Mouse (Mus musculus) erythroblast, adult 5-6 weeks (primary cell): ENCODE measurements around the gene Asb2. TPM values are rescaled to one million over a fixed set of nuclear protein-coding genes. Genes with fewer than 3 reads are reported as not detected.

Experiments
- ATAC-seq: replicated peaks from 2 replicates; pipeline ENCODE4 v1.8.0; 2016; ENCODE audit warnings: moderate number of reproducible peaks, mild to moderate bottlenecking, moderate TSS enrichment, inconsistent platforms; ENCODE audit not compliant: poor library complexity, low FRiP score, severe bottlenecking
- total RNA-seq, 2 experiments: library from RNA; stranded (forward) in 1 of 2; stranded (reverse) in 1 of 2; fragments of 150-400 nt in 1 of 2; fragments of 200-764, 138-1000 nt in 1 of 2; gene quantifications; 2 replicates each; pipeline versions ENCODE4 v1.2.3 to v1.2.4; 2015 to 2017; ENCODE audit warnings: low replicate concordance in 2 of 2

The Asb2 gene
- total RNA-seq (2015; ENCODE audit: low replicate concordance) (0.63 TPM in 1 of 2 replicates, not detected in the other), total RNA-seq (2017; ENCODE audit: low replicate concordance) (0.09 and 0.28 TPM in 2 replicates)

DNA sequence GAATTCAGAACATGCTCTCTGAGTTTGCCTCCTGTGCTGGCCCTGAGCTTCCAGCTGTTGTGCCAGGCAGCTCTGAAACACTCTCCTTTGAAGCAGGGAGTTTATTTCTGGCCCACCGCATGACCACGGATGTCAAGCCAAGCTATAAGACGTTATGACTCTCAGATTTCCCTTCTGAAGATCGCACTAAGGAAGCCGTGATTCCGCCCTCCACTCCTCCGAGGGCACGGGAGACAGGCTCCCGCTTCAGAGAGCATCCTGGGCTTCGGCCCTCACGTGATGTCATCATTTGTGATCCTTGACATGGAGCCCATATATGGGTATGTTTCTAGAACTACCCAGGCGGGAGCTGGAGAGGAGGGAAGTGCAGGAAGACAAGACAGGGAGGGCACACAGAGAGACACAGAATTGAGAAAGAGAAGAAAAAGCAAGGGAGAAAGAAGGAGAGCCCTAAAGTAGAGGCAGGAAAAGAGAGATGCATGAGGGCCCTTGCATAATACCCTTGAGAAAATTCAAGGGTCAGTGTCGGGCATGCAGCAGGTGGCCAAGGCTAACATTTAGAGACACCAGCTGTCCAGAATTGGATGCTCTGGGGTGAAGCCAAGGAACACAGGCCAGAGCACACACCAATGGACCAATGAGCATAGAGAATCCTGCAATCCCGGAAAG is at the start of gene Asb2:
TSS of gene Asb2 (minus strand) at position 256 of the 669 bp plus-strand sequence.
- no peak for ATAC-seq

DNA sequence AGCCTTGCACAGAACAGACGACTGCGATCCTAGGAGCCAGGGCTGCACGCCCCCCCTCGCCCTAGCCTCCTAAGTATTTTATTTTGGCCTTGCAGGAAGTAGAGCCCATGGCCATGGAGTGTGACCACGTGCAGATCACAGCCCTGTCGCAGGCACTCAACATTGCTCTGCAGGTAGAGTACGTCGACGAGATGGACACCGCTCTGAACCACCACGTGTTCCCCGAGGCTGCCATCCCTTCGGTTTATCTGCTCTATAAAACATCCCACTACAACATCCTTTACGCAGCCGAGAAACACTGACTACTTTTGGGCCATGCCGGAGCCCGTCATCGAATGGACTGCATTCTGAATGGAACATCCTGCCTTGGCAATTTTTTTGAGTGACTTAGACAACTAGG is 48.3 kb upstream of the Asb2 start:
- no peak for ATAC-seq

DNA sequence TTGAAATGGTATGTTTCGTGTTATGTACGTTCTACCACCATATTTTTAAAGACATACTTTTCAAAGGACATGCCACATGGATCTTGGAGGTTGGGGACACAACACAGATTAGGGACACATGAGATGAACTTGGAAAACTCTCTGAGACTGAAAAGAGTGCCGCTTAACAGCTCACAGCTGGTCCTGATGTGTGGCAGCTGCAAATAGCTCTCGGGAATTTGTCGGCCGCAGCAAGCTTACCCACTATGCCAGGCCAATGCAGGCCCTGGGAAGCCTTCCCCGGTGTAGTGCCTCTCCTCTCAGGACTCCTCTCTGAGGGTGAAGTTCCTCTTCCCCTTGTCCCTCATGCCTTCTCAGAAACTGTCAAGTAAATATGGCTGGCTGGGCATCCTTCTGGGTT is 41.0 kb upstream of the Asb2 start:
- ATAC-seq = no peak

DNA sequence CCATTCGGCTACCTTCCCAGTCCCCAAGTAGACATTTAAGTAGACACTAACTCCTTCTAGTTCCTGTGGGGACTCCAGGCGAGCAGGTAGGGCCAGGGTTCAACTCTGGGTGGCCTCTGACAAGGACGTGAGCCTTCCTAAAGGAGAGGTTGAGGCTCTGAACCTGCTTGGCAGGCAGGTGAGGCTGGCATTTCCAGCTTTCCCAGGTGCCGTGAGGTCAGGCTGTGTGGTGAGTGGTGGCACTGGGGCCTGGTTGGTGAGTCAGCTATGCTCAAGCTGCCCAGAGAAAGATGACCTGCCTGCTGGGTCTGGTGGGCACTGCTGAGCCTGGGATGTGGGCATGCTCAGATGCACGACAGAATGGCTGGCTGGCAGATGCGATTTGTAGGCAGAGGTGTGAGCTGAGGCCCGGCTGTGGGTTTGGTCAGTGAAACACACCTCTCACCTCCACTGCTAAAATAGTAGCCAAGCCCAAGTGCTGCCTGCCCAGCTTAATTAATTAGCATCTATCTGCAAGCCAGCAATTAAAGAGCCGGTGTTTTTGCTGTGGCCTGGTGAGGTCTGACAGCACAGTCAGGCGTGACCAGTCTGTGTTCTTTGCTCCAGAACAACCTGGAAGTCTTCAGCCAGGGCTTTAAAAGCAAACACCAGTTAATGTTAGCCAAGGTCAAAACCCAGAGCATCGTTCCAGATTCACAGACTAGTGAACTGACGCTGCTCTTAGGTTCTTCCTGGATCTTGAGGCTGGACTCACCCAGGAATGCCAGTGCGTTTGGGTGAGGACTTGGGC is 39.9 kb upstream of the Asb2 start:
- no peak for ATAC-seq

DNA sequence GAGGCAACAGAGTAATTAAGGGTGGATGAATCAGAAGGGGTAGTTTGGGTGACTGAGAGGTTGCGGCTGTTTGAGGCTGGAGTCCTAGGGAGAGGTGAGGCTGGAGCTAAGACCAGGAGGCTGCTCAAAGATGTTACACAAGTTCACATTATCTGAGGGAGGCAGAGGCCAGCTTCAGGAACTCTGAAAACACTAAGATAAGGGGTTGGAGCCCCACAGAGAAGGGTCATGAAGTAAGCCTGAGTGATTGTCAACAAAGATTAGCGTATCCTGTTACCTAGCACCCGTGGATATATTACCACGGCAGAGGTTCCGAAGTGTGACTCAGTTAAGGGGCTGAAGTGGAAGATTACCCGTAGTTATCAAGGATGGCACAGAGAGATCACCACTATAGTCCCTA is 37.7 kb upstream of the Asb2 start:
- ATAC-seq = peak; percentile 77

DNA sequence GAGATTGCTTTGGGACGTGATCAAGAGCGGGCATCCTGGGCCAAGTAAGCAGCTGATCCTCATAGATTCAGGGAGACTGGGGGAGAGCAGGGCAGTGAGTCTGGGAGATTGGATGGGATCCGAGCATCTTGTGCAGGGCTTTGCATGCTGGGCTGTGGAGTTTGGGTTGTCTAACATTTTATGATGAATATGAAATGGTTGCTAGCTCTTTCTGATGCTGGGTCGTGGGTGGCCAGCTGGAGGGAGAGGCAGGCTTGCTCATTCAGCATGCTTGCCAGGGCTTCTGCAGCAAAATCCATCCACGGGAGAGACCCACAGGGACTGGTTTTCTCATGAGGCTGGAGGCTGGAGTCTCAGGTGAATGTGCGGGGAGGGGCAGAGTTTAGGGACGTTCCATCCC is 35.3 kb upstream of the Asb2 start:
- ATAC-seq = no peak

DNA sequence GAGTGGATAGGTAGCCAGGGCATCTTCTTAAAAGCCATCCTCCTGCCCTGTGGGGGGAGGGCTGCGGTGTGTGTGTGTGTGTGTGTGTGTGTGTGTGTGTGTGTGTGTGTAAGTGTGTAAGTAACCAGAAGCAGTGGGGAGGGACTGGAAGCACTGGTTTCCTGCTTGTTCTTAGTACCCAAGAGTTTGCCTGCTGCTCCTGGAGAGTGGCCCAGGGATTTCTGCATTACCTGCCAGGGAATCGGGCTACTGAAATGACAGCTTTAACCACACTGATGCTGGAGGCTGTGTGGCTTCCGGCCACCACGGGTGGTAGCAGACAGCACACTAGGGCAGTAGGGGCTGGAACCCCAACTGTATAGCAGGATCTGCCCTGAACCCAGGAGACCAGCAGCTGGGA is 34.2 kb upstream of the Asb2 start:
- no peak for ATAC-seq

DNA sequence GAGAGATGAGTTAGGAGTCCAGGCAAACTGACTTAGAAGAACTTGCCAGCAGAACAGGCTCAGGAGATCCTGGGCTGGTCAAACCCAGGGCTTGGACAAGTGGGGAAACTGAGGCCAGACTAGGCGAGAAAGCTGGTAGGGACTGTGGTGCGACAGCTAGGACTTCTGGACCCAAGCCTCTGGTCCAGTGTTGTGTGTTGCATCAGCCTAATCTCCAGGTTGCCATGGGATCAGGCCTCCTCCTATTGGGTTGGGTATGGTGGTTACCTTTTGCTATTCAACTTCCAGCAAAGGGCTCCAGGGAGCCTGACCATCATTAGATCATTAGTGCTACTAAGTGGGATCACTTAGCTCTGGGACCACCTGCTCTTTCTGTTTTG is 33.5 kb upstream of the Asb2 start:
- ATAC-seq = peak; percentile 60

DNA sequence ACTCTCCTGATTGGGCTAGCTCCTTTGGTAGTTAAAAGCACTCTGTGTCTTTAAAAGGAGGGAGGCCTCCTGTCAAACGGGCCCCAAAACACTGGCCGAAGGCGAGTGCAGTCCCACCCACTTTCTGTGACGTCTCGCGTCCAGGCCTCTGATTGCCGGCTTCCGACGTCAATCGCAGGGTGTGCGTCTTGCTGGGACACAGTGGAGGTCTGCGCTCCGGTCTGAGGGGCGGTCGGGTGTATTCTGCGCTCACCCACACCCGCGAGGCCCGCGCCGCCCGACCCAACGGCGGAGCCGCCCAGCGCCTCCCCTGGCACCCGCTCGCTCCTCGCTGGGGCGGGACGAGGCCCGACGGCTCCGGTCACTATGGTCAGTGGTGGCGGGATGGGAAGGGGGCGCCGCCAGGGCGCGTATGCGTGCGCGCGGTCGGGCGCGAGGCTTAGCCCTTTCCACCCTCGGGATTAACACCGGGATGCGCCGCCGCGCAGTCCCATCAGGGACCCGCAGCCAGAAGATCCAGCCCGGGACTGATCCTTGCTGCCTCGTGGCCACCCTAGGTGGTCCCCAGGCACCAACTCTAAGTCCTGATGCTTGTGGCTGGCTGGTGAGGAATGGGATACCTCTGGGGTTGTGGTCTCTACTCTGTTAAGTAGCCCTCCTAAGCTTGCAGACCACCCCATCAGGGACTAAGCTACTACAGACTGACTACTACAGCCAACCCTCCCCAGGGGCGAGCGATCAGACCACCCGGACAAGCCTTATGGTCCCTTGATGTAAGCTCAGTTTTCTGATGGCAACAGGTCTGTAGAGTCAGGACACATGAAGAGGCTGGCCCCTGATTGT is 32.9 kb upstream of the Asb2 start, which contains the start of gene Otub2:
TSS of gene Otub2 (plus strand) at position 178 of the 843 bp plus-strand sequence.
- ATAC-seq = peak; percentile 88

DNA sequence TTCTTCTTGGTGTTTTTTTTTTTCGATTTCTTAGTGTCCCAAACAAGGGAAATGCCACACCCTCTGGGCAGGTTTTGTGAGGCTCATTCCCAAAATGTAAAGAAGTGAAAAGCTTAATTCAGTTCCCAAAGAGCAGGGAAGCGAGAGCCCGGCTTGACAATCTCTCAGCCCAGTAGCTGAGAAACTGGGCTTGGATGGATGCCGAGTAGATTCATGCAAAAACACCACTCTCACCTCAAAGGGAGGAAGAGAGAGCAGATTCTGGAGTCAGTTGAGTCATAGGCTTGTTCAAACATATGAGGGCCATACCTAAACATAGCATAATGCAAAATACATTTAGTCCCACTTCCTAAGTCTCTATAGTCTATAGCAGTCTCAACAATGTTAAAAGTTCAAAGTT is 24.4 kb upstream of the Asb2 start:
- ATAC-seq = no peak

DNA sequence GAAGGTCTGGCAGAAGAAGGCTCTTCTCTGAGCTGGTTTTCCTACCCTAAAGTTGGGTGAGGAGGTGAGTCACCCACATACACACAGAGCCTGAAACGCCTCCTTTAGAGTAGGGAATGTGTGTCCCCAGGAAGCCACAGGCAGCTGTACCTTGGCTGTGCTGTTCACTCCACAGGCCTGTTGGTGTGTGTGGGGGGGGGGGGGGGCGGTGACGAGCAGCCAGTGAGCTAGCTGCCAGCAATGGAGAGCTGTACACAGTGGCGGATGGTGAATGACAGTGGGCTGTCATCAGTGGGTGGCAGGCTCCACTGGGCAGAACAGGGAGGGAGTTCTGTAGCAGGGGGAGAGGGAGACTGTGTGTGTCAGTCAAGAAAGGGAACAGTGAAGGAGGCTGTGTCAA is 21.0 kb upstream of the Asb2 start:
- no peak for ATAC-seq

DNA sequence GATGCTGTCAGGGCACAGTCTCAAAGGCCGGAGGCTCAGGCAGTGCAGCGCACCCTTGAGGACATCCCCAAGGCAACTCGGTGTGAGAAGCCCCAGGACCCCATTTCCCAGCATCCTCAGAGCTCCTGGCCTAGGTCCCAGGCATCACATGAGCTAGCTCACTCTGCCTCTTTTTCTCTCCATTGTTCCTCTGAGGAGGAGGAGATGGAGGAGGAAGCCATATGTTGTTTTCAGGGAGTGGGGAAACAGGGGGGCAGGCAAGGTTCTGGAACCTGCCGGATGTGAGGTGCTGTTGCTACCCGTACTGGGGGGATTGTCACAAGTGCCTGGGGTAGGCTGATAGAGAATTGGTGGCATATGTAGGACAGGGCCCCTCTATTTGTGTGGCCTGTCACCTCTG is 20.3 kb upstream of the Asb2 start:
- ATAC-seq = no peak

DNA sequence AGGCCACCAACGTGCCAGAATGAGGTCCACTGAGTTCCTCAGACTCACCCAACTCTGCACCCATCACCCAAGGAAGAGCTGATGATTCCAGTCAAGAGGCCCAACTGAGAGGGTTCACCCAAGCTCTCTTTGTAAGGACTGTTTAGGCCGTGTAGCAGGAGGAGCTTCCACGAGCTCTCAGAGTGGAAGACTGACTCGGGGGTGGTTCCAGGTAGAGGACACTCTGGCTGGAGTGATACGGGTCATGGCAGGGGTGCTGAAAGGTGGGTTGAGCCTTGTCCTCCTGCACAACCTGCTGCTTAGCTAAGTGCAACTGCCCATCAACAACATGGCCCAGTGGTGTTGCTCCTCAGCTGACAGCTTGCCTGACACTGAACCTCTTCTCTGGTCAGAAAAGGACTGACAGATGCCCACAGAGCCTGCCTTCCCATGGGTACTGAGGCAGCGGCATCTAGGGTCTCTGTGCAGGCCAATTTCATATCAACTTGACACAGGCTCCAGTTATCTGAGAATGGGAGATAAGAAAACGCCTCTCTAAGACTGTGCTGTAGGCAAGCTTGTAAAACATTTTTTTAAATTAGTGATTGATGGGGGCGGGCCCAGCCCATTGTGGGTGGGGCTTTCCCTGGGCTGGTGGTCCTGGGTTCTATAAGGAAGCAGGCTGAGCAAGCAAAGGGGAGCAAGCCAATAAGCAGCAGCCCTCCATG is 17.9 kb upstream of the Asb2 start:
- peak; percentile 37; the same call in 1 of the 2 replicates for ATAC-seq

DNA sequence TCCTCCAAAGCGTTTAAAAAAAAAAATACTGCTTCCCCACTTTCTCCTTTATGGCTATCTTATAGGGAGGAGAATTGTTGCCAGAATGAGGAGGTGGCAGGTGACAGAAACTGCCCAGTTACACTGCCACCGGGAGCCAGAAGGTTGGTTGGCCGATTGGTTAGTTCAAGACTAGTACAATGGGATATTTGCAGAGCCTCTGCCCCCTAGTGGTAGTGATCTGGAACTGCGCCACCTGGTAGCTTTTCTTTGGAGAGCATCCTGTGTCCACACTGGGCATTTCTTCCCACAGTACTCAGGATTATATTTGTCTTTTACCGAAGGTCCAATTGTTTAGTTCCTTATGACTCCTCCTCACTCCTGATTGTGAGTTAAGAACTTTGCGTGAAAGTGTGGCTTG is 15.9 kb upstream of the Asb2 start:
- ATAC-seq = peak; percentile 63

DNA sequence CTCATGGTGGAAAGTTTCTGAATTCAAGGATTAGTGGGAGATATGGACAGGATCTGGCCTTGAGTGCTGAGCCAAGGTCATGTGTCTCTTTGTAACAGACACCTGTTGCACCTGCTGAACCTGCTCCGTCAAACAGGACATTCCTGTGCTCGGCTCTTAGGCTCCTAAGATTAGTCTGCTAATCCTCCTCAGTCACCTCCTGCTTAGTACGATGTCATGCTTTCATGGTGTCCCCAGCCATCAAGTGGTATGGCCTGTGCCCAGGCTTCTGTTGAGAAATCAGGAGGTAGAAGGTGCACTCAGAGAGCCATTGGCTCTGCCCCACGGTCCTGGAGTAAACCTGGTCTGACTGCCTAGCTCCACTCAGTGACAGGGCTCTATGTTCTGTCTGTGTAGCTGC is 15.1 kb upstream of the Asb2 start:
- ATAC-seq = no peak

DNA sequence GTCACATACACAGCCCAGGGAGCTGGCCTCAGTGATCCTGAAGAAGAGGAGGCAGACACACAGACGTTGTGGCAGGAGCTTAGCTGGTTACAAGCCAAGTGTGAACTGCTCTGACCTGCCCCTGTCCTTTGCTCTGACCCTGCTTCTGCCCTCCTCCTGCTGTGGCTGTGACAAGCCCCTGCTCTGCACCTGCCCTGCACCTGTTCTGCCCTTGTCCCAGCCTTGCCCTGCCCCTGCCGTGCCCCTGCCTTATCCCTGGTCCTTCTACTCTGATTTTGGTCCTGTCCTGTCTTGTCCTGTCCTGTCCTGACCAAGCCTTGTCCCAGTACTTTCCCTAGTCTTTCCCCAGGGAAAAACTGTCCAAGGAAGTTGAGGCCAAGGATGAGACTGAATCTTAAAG is 13.0 kb upstream of the Asb2 start:
- no peak for ATAC-seq

DNA sequence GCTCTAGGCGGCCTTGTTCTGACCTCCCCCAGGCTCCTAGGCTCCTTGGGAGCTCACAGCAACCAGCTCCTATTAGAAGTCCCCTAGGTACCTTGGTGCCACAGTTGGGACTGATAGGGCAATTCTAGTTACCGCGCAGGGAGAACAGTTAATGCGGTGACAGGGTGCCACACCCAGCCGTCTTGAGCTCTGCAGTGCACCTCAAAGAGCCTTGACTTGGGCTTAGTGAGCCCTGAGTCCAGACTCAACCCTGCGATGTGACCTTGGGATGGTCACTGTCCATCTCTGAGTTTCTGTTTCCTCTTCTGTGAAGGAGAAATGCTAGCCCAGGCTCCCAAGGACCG is 12.5 kb upstream of the Asb2 start:
- peak; percentile 52 for ATAC-seq

DNA sequence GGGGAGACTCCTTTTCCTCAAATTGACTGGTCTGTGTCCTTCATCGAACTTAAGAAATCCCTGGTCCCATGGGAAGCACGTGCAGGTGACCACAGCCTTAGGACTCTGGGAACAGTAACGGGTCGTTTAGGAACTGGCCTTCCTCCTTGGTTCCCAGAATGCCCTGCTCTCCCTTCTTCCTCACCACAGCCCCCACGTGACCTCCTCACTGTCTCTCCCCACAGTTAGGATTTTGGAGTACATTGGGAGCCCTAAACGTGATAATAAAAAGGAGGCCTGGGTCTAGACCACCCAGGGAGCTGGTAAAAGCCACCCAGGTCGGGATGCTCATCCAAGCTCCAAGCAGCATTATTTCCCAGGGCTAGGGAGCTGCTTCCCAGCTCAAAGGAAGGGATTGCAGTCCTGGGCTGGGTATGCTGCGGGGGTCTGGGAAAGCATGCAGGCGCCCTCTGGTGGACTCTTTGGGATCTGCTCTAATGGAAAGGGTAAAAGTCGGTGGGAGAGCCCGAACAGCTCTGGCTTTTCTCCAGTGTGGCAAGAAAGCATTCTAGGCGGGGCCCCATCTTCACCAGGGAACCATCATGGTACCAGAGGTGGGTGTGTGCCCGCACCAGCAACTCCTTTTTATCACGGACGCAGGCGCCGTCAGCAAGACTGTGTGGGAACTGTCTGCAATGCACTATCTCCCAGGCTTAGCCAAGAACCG is 12.0 kb upstream of the Asb2 start:
- ATAC-seq = peak; percentile 55

DNA sequence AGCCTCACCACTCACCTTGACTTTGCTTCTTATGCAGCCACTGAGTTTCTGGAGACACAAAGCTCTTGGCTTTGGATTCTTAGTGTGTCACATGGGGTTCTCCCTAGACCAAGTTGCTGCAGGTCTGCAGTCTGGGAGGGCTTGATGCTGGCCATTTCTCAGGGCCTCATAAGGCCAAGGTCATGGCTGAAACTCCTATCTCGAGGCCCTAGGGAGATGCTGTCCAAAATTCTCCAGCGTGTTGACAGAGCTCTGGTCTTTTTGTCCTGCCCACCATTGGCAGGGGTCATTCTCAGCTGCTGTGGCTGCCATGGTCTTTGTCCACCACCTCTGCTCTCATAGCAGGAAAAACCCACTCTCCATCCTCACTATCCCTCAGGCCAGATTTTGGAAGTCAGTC is 11.4 kb upstream of the Asb2 start:
- no peak for ATAC-seq
